Mouse (Mus musculus) heart, adult 8-10 months (tissue): ENCODE measurements around the gene Dnajb3. TPM values are rescaled to one million over a fixed set of nuclear protein-coding genes. Genes with fewer than 3 reads are reported as not detected.

ENCODE experiments used
- DNase-seq: peaks from one replicate; pipeline ENCODE4 v3.0.0; 2022; ENCODE audit warnings: low spot score
- total RNA-seq, 4 experiments: library from RNA; stranded (reverse); gene quantifications; 2 replicates each; pipeline ENCODE4 v1.2.4; 2022

Gene Dnajb3
- under 1 TPM; 0.26 to 0.60 (median 0.41) TPM for total RNA-seq

GRCm38 (mm10) chr1:88205294-88205922 lies at the start of gene Dnajb3:
Dnajb3 (minus strand) TSS chr1:88205782.
- no peak for DNase-seq

GRCm38 (mm10) chr1:88254793-88255465 lies 49.3 kb upstream of the Dnajb3 start:
- no peak for DNase-seq

- DNase-seq = no peak
Observed at GRCm38 (mm10) chr1:88253540-88253939, 48.0 kb upstream of the Dnajb3 start.

- DNase-seq = no peak
Observed at GRCm38 (mm10) chr1:88253106-88253505, 47.5 kb upstream of the Dnajb3 start.

GRCm38 (mm10) chr1:88250023-88250422 lies 44.4 kb upstream of the Dnajb3 start:
- no peak for DNase-seq

GRCm38 (mm10) chr1:88249596-88249995 lies 44.0 kb upstream of the Dnajb3 start:
- DNase-seq = no peak

- no peak for DNase-seq
Observed at GRCm38 (mm10) chr1:88248658-88249057, 43.1 kb upstream of the Dnajb3 start.

- DNase-seq = no peak
Observed at GRCm38 (mm10) chr1:88247660-88248059, 42.1 kb upstream of the Dnajb3 start.

GRCm38 (mm10) chr1:88246386-88246785 lies 40.8 kb upstream of the Dnajb3 start:
- DNase-seq = no peak

GRCm38 (mm10) chr1:88245881-88246280 lies 40.3 kb upstream of the Dnajb3 start:
- no peak for DNase-seq

GRCm38 (mm10) chr1:88243861-88244260 lies 38.3 kb upstream of the Dnajb3 start:
- no peak for DNase-seq

- no peak for DNase-seq
Observed at GRCm38 (mm10) chr1:88240579-88240978, 35.0 kb upstream of the Dnajb3 start.

- no peak for DNase-seq
Observed at GRCm38 (mm10) chr1:88240072-88240471, 34.5 kb upstream of the Dnajb3 start.

GRCm38 (mm10) chr1:88238771-88239170 lies 33.2 kb upstream of the Dnajb3 start:
- no peak for DNase-seq

GRCm38 (mm10) chr1:88237311-88237710 lies 31.7 kb upstream of the Dnajb3 start:
- no peak for DNase-seq

GRCm38 (mm10) chr1:88235894-88236415 lies 30.4 kb upstream of the Dnajb3 start:
- DNase-seq = no peak

GRCm38 (mm10) chr1:88235046-88235893 lies 29.7 kb upstream of the Dnajb3 start:
- DNase-seq = no peak

- DNase-seq = no peak
Observed at GRCm38 (mm10) chr1:88234646-88235045, 29.1 kb upstream of the Dnajb3 start.

- no peak for DNase-seq
Observed at GRCm38 (mm10) chr1:88234248-88234610, 28.6 kb upstream of the Dnajb3 start.

GRCm38 (mm10) chr1:88233421-88234247 lies 28.1 kb upstream of the Dnajb3 start:
- no peak for DNase-seq

- no peak for DNase-seq
Observed at GRCm38 (mm10) chr1:88232664-88233380, 27.2 kb upstream of the Dnajb3 start.
